Mouse (Mus musculus) megakaryocyte, embryonic 14.5 days (primary cell): ENCODE data around the gene Apol8. TPM values are rescaled to one million over a fixed set of nuclear protein-coding genes. Genes with fewer than 3 reads are reported as not detected.

Experiments
- H3K27me3 ChIP-seq: replicated peaks from 2 replicates; pipeline ENCODE3; 2012; ENCODE audit warnings: inconsistent platforms
- H3K36me3 ChIP-seq: replicated peaks from 2 replicates; pipeline ENCODE3; 2012; ENCODE audit warnings: low read length, inconsistent platforms, mixed read lengths
- H3K4me1 ChIP-seq: 2 replicates; pipeline ENCODE4 v1.6.1; 2012; ENCODE audit warnings: inconsistent platforms
- H3K4me3 ChIP-seq: replicated peaks from 2 replicates; pipeline ENCODE3; 2012; ENCODE audit warnings: moderate library complexity, mild to moderate bottlenecking, inconsistent platforms
- H3K9me3 ChIP-seq: 2 replicates; pipeline ENCODE4 v1.6.1; 2012; ENCODE audit warnings: inconsistent platforms
- FLI1 ChIP-seq: IDR thresholded peaks from 2 replicates; pipeline ENCODE4 v1.6.1; 2012; ENCODE audit warnings: low read length, inconsistent platforms, mixed read lengths
- GATA1 ChIP-seq: IDR thresholded peaks from 3 replicates; pipeline ENCODE4 v1.6.1; 2012; ENCODE audit warnings: mixed read lengths, low read length, inconsistent platforms, borderline replicate concordance
- polyA plus RNA-seq: library from polyadenylated mRNA; stranded (reverse); fragments of >175 nt; gene quantifications from 2 replicates; pipeline ENCODE4 v1.2.3, GENCODE M21; 2012; ENCODE audit warnings: low replicate concordance; ENCODE audit not compliant: insufficient read depth

The Apol8 gene
- polyA plus RNA-seq, 1 experiment: 0.82 TPM

- Histone ChIP-seq H3K4me1 (peaks cover 97% of the 10 kb centered on the region), H3K9me3 (no peaks in the 10 kb centered on the region), H3K36me3 (peaks cover 100% of the 10 kb centered on the region), H3K4me3 (no peak overlapping the region), H3K27me3 (no peaks in the 10 kb centered on the region)
- TF ChIP-seq GATA1 (no peak), FLI1 (no peak)
Measured at GRCm38 (mm10) chr15:77790656-77791405, 34.0 kb upstream of the Apol8 start.

DNA sequence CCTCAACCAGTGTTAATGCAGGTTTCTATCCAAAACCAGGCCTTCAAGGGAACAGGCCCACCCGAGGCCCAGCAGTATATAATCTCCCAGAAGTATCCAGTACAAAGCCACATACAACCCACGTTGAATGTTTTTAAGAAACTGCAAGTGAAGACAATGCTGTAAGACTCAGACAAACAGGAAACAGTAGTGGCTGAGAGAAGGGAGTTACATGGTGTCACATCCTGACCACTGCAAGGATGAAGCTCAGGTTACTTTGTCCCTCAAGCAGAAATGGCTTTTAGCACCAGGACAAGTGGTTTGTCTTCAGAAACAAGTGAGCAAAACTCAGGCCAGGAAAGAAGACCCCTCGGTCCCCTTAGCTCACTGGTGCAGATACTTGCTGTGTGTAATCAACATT, 32.4 kb upstream of the Apol8 start:
- peaks cover 96% of the 10 kb centered on the region for H3K4me1 ChIP-seq
- H3K27me3 ChIP-seq: no peaks in the 10 kb centered on the region
- TF ChIP-seq FLI1 (no peak), GATA1 (no peak)
- H3K4me3 ChIP-seq: no peak overlapping the region
- H3K36me3 ChIP-seq: peaks cover 100% of the 10 kb centered on the region
- H3K9me3 ChIP-seq: no peaks in the 10 kb centered on the region

- Histone ChIP-seq H3K9me3 (no peaks in the 10 kb centered on the region), H3K4me1 (peaks cover 96% of the 10 kb centered on the region), H3K36me3 (peaks cover 100% of the 10 kb centered on the region), H3K4me3 (no peak overlapping the region), H3K27me3 (no peaks in the 10 kb centered on the region)
- no peak for TF ChIP-seq GATA1
- TF ChIP-seq FLI1: no peak
Measured at GRCm38 (mm10) chr15:77788356-77788755, 31.6 kb upstream of the Apol8 start.

DNA sequence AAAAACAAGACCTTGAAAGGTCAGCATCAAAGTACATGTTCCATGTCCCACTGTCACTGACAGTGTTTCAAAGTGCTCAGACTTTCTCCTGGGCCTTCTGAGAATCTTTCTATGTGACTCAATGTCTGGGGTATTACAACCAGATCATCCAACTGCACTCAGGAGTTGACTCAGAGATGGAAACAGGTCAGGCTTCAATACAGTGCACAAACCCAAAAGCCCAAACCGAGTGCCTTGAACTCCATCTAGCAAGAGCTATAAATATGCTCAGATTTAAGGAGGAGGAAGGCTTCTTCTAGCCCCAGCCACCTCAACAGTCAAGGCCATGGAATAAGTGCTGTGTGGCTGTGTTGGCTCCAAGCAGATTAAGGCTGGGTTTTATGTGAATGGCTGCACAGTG, 29.0 kb upstream of the Apol8 start:
- no peak overlapping the region for H3K4me3 ChIP-seq
- H3K9me3 ChIP-seq: no peaks in the 10 kb centered on the region
- H3K27me3 ChIP-seq: no peaks in the 10 kb centered on the region
- peaks cover 96% of the 10 kb centered on the region for H3K4me1 ChIP-seq
- peaks cover 100% of the 10 kb centered on the region for H3K36me3 ChIP-seq
- no peak for TF ChIP-seq FLI1
- no peak for TF ChIP-seq GATA1

DNA sequence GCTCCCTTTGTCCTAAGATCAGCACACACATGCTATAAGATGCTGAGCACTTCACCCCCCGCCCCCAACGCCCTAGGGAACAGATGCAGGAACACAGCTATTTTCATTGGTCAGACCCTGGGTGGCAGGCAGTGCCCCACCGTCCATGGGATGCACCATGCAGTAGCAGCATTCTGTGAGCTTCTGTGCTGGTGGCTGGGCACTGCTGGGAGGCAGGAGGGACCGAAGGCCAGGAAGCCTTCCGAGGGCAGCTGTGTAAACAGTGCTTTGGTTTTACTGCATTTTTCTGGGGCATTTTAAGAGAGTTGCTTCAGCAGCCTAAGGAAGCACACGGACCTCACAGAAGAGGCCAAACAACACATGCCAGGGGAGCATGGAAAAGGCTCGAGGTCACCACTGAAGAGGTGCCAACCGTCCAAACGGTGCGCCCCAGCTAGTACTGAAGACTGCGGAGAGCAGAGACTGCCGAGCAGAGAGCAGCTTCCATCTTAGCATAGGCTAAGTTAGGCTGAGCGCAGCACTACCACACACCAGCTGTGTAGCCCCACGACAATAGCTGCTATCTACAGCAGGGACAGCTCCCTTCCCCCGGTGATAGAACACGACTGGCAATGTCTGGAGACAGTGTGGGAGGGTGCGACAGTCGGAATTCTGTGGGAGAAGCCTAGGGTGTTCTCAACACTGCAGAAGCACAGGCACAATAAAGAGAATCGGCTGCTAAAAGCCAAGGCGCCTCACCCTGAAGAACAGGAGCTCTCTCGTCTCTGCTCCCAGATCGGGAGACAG, 27.4 kb upstream of the Apol8 start:
- TF ChIP-seq FLI1 (no peak), GATA1 (no peak)
- Histone ChIP-seq H3K27me3 (no peaks in the 10 kb centered on the region), H3K9me3 (no peaks in the 10 kb centered on the region), H3K36me3 (peaks cover 100% of the 10 kb centered on the region), H3K4me3 (no peak overlapping the region), H3K4me1 (peaks cover 96% of the 10 kb centered on the region)

- H3K4me1 ChIP-seq: peaks cover 99% of the 10 kb centered on the region
- H3K27me3 ChIP-seq: no peaks in the 10 kb centered on the region
- TF ChIP-seq GATA1: no peak
- no peak for TF ChIP-seq FLI1
- peaks cover 100% of the 10 kb centered on the region for H3K36me3 ChIP-seq
- H3K9me3 ChIP-seq: no peaks in the 10 kb centered on the region
- H3K4me3 ChIP-seq: no peak overlapping the region
Measured at GRCm38 (mm10) chr15:77782449-77783014, 25.7 kb upstream of the Apol8 start.

GRCm38 (mm10) chr15:77775186-77775963, 18.6 kb upstream of the Apol8 start:
- no peaks in the 10 kb centered on the region for H3K9me3 ChIP-seq
- H3K4me1 ChIP-seq: peaks cover 87% of the 10 kb centered on the region
- H3K4me3 ChIP-seq: no peak overlapping the region
- peaks cover 100% of the 10 kb centered on the region for H3K36me3 ChIP-seq
- H3K27me3 ChIP-seq: no peaks in the 10 kb centered on the region
- TF ChIP-seq FLI1 (no peak), GATA1 (no peak)

DNA sequence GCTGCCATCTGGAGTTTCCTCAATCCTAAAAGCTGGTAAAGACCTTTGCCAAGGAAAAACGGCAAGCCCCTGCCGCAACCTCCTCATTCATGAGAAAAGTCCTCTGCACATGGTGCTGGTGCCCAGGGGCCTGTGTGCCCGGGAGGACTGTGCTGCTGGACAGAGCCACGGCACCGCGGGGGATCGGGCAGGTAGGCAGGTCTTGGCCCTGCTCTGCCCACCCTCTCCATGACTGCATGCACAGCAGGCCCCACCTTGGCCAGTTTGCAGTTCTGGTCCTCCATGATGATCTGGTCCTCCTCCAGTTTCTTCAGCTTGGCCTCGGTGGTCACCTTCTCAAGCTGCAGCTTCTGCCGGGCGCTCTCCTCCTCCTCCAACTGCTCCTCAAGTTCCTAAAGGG, 17.5 kb upstream of the Apol8 start:
- no peak for TF ChIP-seq GATA1
- no peak for TF ChIP-seq FLI1
- H3K27me3 ChIP-seq: no peaks in the 10 kb centered on the region
- no peaks in the 10 kb centered on the region for H3K9me3 ChIP-seq
- H3K36me3 ChIP-seq: peaks cover 100% of the 10 kb centered on the region
- H3K4me3 ChIP-seq: no peak overlapping the region
- H3K4me1 ChIP-seq: peaks cover 82% of the 10 kb centered on the region

DNA sequence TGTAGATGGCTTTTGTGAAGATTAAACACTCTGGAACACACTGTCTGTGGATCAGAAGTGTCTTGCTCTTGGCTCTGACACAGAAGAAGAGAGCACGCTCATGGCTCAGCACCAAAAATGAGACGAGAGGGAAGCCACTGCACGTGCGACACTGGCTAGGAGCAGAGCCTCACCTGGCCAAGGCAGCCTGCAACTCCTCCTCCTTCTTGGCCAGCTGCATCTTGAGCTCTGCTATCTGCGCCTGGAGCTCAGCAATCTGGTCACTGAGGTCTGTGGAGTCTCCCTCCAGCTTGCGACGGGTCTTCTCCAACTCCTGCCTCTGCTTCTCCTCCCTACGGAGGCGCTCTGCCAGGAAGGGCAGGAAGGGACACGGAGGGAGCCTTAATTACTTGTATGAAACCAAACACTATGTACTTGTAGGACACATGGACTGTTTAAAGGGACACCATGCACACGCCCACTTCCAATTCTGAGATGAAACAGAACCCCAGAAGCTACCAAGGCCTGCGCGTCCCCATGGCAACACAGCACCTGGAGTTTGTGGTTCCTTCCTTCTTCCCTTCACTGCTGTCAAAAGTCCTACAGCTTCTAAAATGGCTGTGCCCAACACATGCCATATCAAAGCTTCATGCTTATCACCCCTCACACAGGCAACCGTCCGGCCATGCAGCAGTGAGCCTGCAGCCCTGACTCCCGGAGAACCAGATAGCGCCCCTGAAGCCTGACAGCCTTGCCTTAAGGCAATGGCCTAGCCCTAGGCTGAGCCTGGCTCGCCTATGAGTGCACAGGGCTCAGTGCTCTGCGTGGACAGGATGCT, 16.5 kb upstream of the Apol8 start:
- TF ChIP-seq FLI1: no peak
- peak overlapping the region; percentile 21 for H3K4me3 ChIP-seq
- peaks cover 82% of the 10 kb centered on the region for H3K4me1 ChIP-seq
- H3K36me3 ChIP-seq: peaks cover 100% of the 10 kb centered on the region
- H3K9me3 ChIP-seq: no peaks in the 10 kb centered on the region
- H3K27me3 ChIP-seq: no peaks in the 10 kb centered on the region

DNA sequence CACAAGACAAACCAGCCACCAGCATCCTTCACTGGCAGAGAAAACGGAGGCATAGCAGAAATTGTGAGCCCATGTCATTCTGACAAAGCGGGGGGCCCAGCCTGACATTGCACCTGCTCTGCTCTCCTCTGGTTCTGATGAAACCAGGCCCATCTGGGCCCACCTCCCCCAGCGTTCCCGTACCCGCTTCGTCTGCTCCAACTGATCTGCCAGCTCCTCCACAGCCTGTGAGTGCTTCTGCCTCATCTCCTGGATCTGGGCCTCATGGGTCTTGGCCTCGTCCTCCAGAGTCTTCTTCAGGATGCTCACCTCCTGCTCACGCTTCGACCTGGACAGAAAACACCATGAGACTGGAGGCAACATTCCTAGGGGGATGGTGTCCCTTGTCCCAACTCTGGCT, 14.1 kb upstream of the Apol8 start:
- H3K9me3 ChIP-seq: no peaks in the 10 kb centered on the region
- no peak overlapping the region for H3K4me3 ChIP-seq
- no peaks in the 10 kb centered on the region for H3K27me3 ChIP-seq
- peaks cover 100% of the 10 kb centered on the region for H3K36me3 ChIP-seq
- peaks cover 80% of the 10 kb centered on the region for H3K4me1 ChIP-seq
- no peak for TF ChIP-seq GATA1
- TF ChIP-seq FLI1: no peak
